Comparison of ENCODE assay signal across 34 mouse cellular contexts in genomic region chr1:164753736-164754135, GRCm38 (mm10). TPM values are rescaled to one million over a fixed set of nuclear protein-coding genes. Genes with fewer than 3 reads are reported as not detected.
DNase-seq lines count a peak whose midpoint lies in the region; ATAC-seq and TF ChIP-seq lines count a peak whose summit lies in the region.
"Had no signal": no experiment of that assay in that cellular context is flagged by ENCODE, and none has a peak within 500 bp of the region (broad histone marks: within the 10 kb centered on the region; RNA-seq: fewer than 3 reads in every experiment).

No protein-coding gene starts in this region.

- DNase-seq in forebrain, postnatal 0 days: no peak
- DNase-seq in right cerebral cortex, adult 18-20 months: peak; percentile 52
- DNase-seq in right cerebral cortex, postnatal 4 days: no peak
- DNase-seq in layer of hippocampus, adult 8-10 months (ENCODE audit: low spot score in 2 of 2): peak; percentile 56 to 64
- peak; percentile 39 for DNase-seq in telencephalon, adult 2 months (ENCODE audit: low read depth, low spot score)
- DNase-seq in MN1 (ENCODE audit: low spot score): no peak
- DNase-seq: adrenal gland, postnatal 25 days; cerebellum, adult 18-20 months; cerebellum, postnatal 10 days; gastrocnemius, postnatal 14 days; heart, postnatal 14 days; kidney, adult 9 months; kidney, postnatal 10 days; liver, embryonic 13.5 days; lung, adult 18-20 months; lung, postnatal 14 days; midbrain, embryonic 14.5 days; spleen, adult 18-20 months; thymus, adult 18-20 months; thymus, postnatal 36 days had no signal

- TF ChIP-seq CTCF in forebrain, postnatal 0 days (IDR thresholded peaks at IDR 0.05; ENCODE audit: low read depth): no peak

- WGBS in forebrain, postnatal 0 days: 91% methylated on average over 4 of the region's 4 CpGs
- 96% methylated on average over 4 of the region's 4 CpGs for WGBS in forebrain, embryonic 12.5 days
- WGBS in midbrain, embryonic 16.5 days: 93% methylated on average over 4 of the region's 4 CpGs

- H3K36me3 ChIP-seq in forebrain, postnatal 0 days (ENCODE audit: insufficient read depth): no peaks in the 10 kb centered on the region
- no peaks in the 10 kb centered on the region for H3K36me3 ChIP-seq in forebrain, embryonic 12.5 days (replicated peaks)
- no peaks in the 10 kb centered on the region for H3K36me3 ChIP-seq in midbrain, embryonic 16.5 days (ENCODE audit: control insufficient read depth, insufficient read depth, low read length)
- H3K36me3 ChIP-seq: embryonic facial prominence, embryonic 13.5 days; forebrain, embryonic 10.5 days; G1E; hindbrain, embryonic 10.5 days; intestine, embryonic 15.5 days; limb, embryonic 10.5 days; limb, embryonic 15.5 days; liver, embryonic 13.5 days; neural tube, embryonic 15.5 days had no signal

- H3K4me3 ChIP-seq in forebrain, postnatal 0 days (ENCODE audit: low read depth, low read length): no peak overlapping the region
- H3K4me3 ChIP-seq in forebrain, embryonic 12.5 days (replicated peaks): no peak overlapping the region
- H3K4me3 ChIP-seq in midbrain, embryonic 16.5 days (ENCODE audit: low read depth, low read length): no peak overlapping the region
- H3K4me3 ChIP-seq: embryonic facial prominence, embryonic 13.5 days; forebrain, embryonic 10.5 days; hindbrain, embryonic 10.5 days; intestine, embryonic 15.5 days; limb, embryonic 10.5 days; limb, embryonic 15.5 days; liver, embryonic 13.5 days; neural tube, embryonic 15.5 days had no signal

- no peaks in the 10 kb centered on the region for H3K9me3 ChIP-seq in forebrain, postnatal 0 days (ENCODE audit: low read length)
- no peaks in the 10 kb centered on the region for H3K9me3 ChIP-seq in forebrain, embryonic 12.5 days
- no peaks in the 10 kb centered on the region for H3K9me3 ChIP-seq in midbrain, embryonic 16.5 days (replicated peaks; ENCODE audit: control insufficient read depth, low read length, poor library complexity, severe bottlenecking)
- H3K9me3 ChIP-seq: embryonic facial prominence, embryonic 13.5 days; forebrain, embryonic 10.5 days; hindbrain, embryonic 10.5 days; intestine, embryonic 15.5 days; limb, embryonic 10.5 days; limb, embryonic 15.5 days; liver, embryonic 13.5 days; neural tube, embryonic 15.5 days had no signal

- peak; percentile 82 for ATAC-seq in forebrain, postnatal 0 days
- no peak for ATAC-seq in forebrain, embryonic 12.5 days (ENCODE audit: low FRiP score)
- ATAC-seq in midbrain, embryonic 16.5 days: no peak
- ATAC-seq: forebrain, embryonic 16.5 days; hindbrain, embryonic 16.5 days; intestine, embryonic 15.5 days had no signal

- H3K27ac ChIP-seq in forebrain, postnatal 0 days (ENCODE audit: low read depth, low read length): no peak overlapping the region
- no peak overlapping the region for H3K27ac ChIP-seq in forebrain, embryonic 12.5 days
- H3K27ac ChIP-seq in midbrain, embryonic 16.5 days (ENCODE audit: low read length): no peak overlapping the region
- H3K27ac ChIP-seq: embryonic facial prominence, embryonic 13.5 days; forebrain, embryonic 10.5 days; hindbrain, embryonic 10.5 days; intestine, embryonic 15.5 days; limb, embryonic 10.5 days; limb, embryonic 15.5 days; liver, embryonic 13.5 days; neural tube, embryonic 15.5 days had no signal

- no peaks in the 10 kb centered on the region for H3K27me3 ChIP-seq in forebrain, postnatal 0 days (ENCODE audit: insufficient read depth, low read length)
- H3K27me3 ChIP-seq in forebrain, embryonic 12.5 days: no peaks in the 10 kb centered on the region
- no peaks in the 10 kb centered on the region for H3K27me3 ChIP-seq in midbrain, embryonic 16.5 days (ENCODE audit: control insufficient read depth, insufficient read depth, low read depth, low read length)
- H3K27me3 ChIP-seq: embryonic facial prominence, embryonic 13.5 days; intestine, embryonic 15.5 days; limb, embryonic 15.5 days; liver, embryonic 13.5 days; neural tube, embryonic 15.5 days had no signal

- H3K4me1 ChIP-seq in forebrain, postnatal 0 days (ENCODE audit: insufficient read depth): no peaks in the 10 kb centered on the region; the same call in 1 of the 2 replicates
- no peaks in the 10 kb centered on the region for H3K4me1 ChIP-seq in forebrain, embryonic 12.5 days
- peaks cover 4% of the 10 kb centered on the region for H3K4me1 ChIP-seq in midbrain, embryonic 16.5 days (ENCODE audit: control insufficient read depth, insufficient read depth, low read length)
- H3K4me1 ChIP-seq: embryonic facial prominence, embryonic 13.5 days; forebrain, embryonic 10.5 days; hindbrain, embryonic 10.5 days; intestine, embryonic 15.5 days; limb, embryonic 10.5 days; liver, embryonic 13.5 days; neural tube, embryonic 15.5 days had no signal

- H3K4me2 ChIP-seq in forebrain, postnatal 0 days (ENCODE audit: low read depth): no peak overlapping the region
- no peak overlapping the region for H3K4me2 ChIP-seq in forebrain, embryonic 12.5 days
- H3K4me2 ChIP-seq in midbrain, embryonic 16.5 days (ENCODE audit: low read length): no peak overlapping the region
- H3K4me2 ChIP-seq: embryonic facial prominence, embryonic 13.5 days; intestine, embryonic 15.5 days; limb, embryonic 15.5 days; liver, embryonic 13.5 days; neural tube, embryonic 15.5 days had no signal

- H3K9ac ChIP-seq in forebrain, postnatal 0 days: no peak overlapping the region
- H3K9ac ChIP-seq in forebrain, embryonic 12.5 days: no peak overlapping the region
- H3K9ac ChIP-seq in midbrain, embryonic 16.5 days (ENCODE audit: low read depth, low read length): no peak overlapping the region
- H3K9ac ChIP-seq: embryonic facial prominence, embryonic 13.5 days; intestine, embryonic 15.5 days; limb, embryonic 15.5 days; liver, embryonic 13.5 days; neural tube, embryonic 15.5 days had no signal

RNA-seq across cellular contexts. Expression of gene Dpt, which starts 42.7 kb away (rescaled TPM):
- total RNA-seq in forebrain, postnatal 0 days (2014; rRNA removed): not detected in 2 replicates
- polyA plus RNA-seq in forebrain, postnatal 0 days (2015; fragmentation: Nextera tagmentation; extraction: Ambion mirVana): 0.26 and 0.40 TPM in 2 replicates
- not detected in 2 replicates for polyA plus RNA-seq in forebrain, embryonic 12.5 days (2016; fragmentation: Nextera tagmentation; extraction: Ambion mirVana)
- under 1 TPM in 3 of 4 experiments, not detected in 1; 0.22 to 0.35 (median 0.25) TPM for total RNA-seq in layer of hippocampus, adult 8-10 months (2022)
- 0.11 and 0.38 TPM in 2 replicates for polyA plus RNA-seq in midbrain, embryonic 16.5 days (2015; fragmentation: Nextera tagmentation; extraction: Ambion mirVana)
- total RNA-seq: common myeloid progenitor, adult 5-6 weeks; G1E; granulocyte monocyte progenitor cell, adult 5-6 weeks had no signal
- polyA plus RNA-seq: forebrain, embryonic 10.5 days; forebrain, embryonic 16.5 days; G1E; hindbrain, embryonic 10.5 days; midbrain, embryonic 14.5 days had no signal

Comparison
In these comparisons a context has a peak if more than half of its experiments do, and no peak if none do; other contexts are left out.
1. DNase-seq: peak in right cerebral cortex, adult 18-20 months (single experiment), layer of hippocampus, adult 8-10 months (2 of 2) and telencephalon, adult 2 months (single experiment); none in forebrain, postnatal 0 days (single experiment), right cerebral cortex, postnatal 4 days (single experiment) and MN1 (single experiment).